Mouse (Mus musculus) heart, embryonic 11.5 days (tissue): ENCODE data around the gene Mgp. TPM values are rescaled to one million over a fixed set of nuclear protein-coding genes. Genes with fewer than 3 reads are reported as not detected.

ENCODE experiments used
- ATAC-seq: fragments of 200-750 bp; cut with Nextera tagmentation; replicated peaks from 2 replicates; pipeline ENCODE4 v1.8.0; 2017; ENCODE audit warnings: moderate library complexity; ENCODE audit not compliant: insufficient number of reproducible peaks, low FRiP score, low TSS enrichment
- H3K27ac ChIP-seq: fragments of 300-500 bp; sonication (generic); 2 replicates; pipeline ENCODE4 v1.5.1; 2014; ENCODE audit warnings: mild to moderate bottlenecking, low read depth, low read length
- H3K27me3 ChIP-seq: fragments of 300-500 bp; sonication (generic); 2 replicates; pipeline ENCODE4 v1.6.1; 2014; ENCODE audit warnings: mild to moderate bottlenecking, low read length, mixed read lengths; ENCODE audit not compliant: control insufficient read depth, insufficient read depth
- H3K36me3 ChIP-seq: fragments of 300-500 bp; sonication (generic); 2 replicates; pipeline ENCODE4 v1.6.1; 2014; ENCODE audit warnings: mild to moderate bottlenecking, low read length, moderate library complexity, mixed read lengths; ENCODE audit not compliant: control insufficient read depth, insufficient read depth
- H3K4me1 ChIP-seq: fragments of 300-500 bp; sonication (generic); 2 replicates; pipeline ENCODE4 v1.6.1; 2014; ENCODE audit warnings: low read length; ENCODE audit not compliant: control insufficient read depth, insufficient read depth
- H3K4me2 ChIP-seq: fragments of 300-500 bp; sonication (generic); 2 replicates; pipeline ENCODE4 v1.6.1; 2014; ENCODE audit warnings: mild to moderate bottlenecking, moderate library complexity
- H3K4me3 ChIP-seq: fragments of 300-500 bp; sonication (generic); 2 replicates; pipeline ENCODE4 v1.5.1; 2014; ENCODE audit warnings: low read depth, low read length
- H3K9ac ChIP-seq: fragments of 300-500 bp; sonication (generic); 2 replicates; pipeline ENCODE4 v1.6.1; 2014; ENCODE audit warnings: mild to moderate bottlenecking, low read depth, low read length, moderate library complexity
- H3K9me3 ChIP-seq: fragments of 300-500 bp; sonication (generic); replicated peaks from 2 replicates; pipeline ENCODE4 v1.6.1; 2016; ENCODE audit warnings: low read length; ENCODE audit not compliant: control insufficient read depth
- WGBS: fragments of 180-500 bp; shearing (Covaris S2); extraction: QIAGEN DNeasy Blood & Tissue Kit; methylation state at CpG from one replicate; pipeline ENCODE4 v1.1.7; 2014; ENCODE audit not compliant: insufficient replicate concordance; 5-methylcytosine and 5-hydroxymethylcytosine counted together
- polyA plus RNA-seq: library from polyadenylated mRNA; unstranded; fragments of >200 nt; fragmentation: Nextera tagmentation; extraction: Ambion mirVana; gene quantifications from 2 replicates; pipeline ENCODE4 v1.2.1, GENCODE M21; 2014

The Mgp gene
- polyA plus RNA-seq, 1 experiment from 2014 or later, result 75.1 TPM

DNA sequence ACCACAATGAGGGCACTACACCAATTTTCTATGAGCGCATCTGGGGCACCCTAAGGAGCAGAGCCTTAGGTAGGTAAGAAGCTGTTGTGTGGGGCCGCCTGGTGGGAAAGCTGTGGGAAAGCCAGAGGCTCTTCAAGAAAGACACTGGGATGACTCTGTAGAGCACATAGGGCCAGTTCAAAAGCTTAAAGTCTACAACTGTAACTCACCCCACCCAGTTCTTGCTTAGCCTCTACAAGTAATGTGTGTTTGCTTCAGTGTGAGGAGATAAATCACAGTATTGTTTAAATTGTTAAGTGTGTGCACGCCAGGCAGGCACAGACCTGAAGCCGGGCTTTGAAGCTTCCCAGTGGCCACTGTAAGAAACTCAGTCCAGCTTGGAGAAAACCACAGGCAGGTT is 9.5 kb downstream of the Mgp start:
- Histone ChIP-seq H3K9ac (no peak overlapping the region), H3K9me3 (no peaks in the 10 kb centered on the region), H3K4me3 (no peak overlapping the region), H3K4me2 (no peak overlapping the region), H3K27ac (no peak overlapping the region), H3K27me3 (no peaks in the 10 kb centered on the region), H3K36me3 (no peaks in the 10 kb centered on the region), H3K4me1 (no peaks in the 10 kb centered on the region)
- ATAC-seq, result no peak
- 68% methylated on average over 4 of the region's 4 CpGs for WGBS

- no peaks in the 10 kb centered on the region for H3K9me3 ChIP-seq
- no peak overlapping the region for H3K9ac ChIP-seq
- H3K4me3 ChIP-seq, result no peak overlapping the region
- H3K27ac ChIP-seq, result no peak overlapping the region
- H3K4me2 ChIP-seq, result no peak overlapping the region
- WGBS, result 76% methylated on average over 5 of the region's 5 CpGs
- H3K36me3 ChIP-seq, result no peaks in the 10 kb centered on the region
- no peak for ATAC-seq
- H3K4me1 ChIP-seq, result peaks cover 4% of the 10 kb centered on the region; the same call in 1 of the 2 replicates
- no peaks in the 10 kb centered on the region for H3K27me3 ChIP-seq
Measured at GRCm38 (mm10) chr6:136865360-136865759, 10.3 kb downstream of the Mgp start.

DNA sequence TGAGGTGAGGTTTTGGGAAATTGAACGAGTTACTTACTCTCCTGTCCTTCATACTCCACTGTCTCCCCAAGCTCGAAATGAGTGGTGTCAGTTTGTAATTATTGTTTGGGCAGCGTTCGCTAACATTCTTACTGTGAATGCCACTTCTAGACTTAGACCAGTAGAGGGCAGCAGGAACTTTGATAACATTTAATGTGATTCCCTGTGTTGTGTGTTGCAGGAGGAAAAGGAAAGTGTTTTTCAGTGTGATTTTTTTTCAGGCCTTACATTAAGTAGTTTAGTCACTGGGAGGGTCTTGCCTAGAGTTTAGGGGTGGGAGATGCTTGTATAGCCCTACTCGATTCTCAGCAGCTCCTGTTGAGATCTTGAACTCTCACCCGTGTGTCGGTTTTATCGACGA is 14.6 kb downstream of the Mgp start:
- Histone ChIP-seq H3K4me3 (no peak overlapping the region), H3K9me3 (no peaks in the 10 kb centered on the region), H3K4me1 (peaks cover 35% of the 10 kb centered on the region), H3K27ac (no peak overlapping the region), H3K4me2 (no peak overlapping the region), H3K27me3 (no peaks in the 10 kb centered on the region), H3K36me3 (no peaks in the 10 kb centered on the region), H3K9ac (no peak overlapping the region)
- 43% methylated on average over 9 of the region's 9 CpGs for WGBS
- no peak for ATAC-seq

DNA sequence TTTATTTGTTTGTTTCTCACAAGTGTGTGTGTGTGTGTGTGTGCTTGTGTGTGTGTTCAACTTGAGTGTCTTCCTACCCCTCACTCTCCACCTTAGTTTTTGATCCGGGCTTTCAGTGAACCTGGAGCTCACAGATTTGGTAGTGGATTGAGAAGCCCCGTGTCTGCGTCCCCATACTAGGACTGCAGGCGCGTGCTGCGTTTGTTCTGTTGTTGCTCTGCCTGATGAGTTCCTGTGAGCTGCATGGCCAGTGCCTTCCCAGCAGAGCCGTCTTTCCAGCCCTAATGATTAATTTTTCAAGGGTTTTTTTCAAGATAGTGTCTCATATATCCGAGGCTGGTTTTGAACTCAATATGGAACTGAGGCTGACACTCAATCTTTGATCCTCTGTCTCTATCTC is 17.2 kb downstream of the Mgp start:
- Histone ChIP-seq H3K36me3 (no peaks in the 10 kb centered on the region), H3K4me1 (peaks cover 41% of the 10 kb centered on the region), H3K4me3 (peak overlapping the region; percentile 38; the same call in 1 of the 2 replicates), H3K4me2 (peak overlapping the region; percentile 57), H3K27ac (peak overlapping the region; percentile 97), H3K9ac (no peak overlapping the region), H3K27me3 (no peaks in the 10 kb centered on the region), H3K9me3 (no peaks in the 10 kb centered on the region)
- WGBS, result 38% methylated on average over 8 of the region's 8 CpGs
- ATAC-seq, result no peak

- 6% methylated on average over 11 of the region's 11 CpGs for WGBS
- Histone ChIP-seq H3K27ac (peak overlapping the region; percentile 97), H3K9ac (peak overlapping the region; percentile 75), H3K9me3 (no peaks in the 10 kb centered on the region), H3K4me3 (peak overlapping the region; percentile 38), H3K4me2 (peak overlapping the region; percentile 57), H3K4me1 (peaks cover 42% of the 10 kb centered on the region), H3K36me3 (no peaks in the 10 kb centered on the region), H3K27me3 (no peaks in the 10 kb centered on the region)
- peak; percentile 60 for ATAC-seq
Measured at GRCm38 (mm10) chr6:136857873-136858260, 17.8 kb downstream of the Mgp start.

DNA sequence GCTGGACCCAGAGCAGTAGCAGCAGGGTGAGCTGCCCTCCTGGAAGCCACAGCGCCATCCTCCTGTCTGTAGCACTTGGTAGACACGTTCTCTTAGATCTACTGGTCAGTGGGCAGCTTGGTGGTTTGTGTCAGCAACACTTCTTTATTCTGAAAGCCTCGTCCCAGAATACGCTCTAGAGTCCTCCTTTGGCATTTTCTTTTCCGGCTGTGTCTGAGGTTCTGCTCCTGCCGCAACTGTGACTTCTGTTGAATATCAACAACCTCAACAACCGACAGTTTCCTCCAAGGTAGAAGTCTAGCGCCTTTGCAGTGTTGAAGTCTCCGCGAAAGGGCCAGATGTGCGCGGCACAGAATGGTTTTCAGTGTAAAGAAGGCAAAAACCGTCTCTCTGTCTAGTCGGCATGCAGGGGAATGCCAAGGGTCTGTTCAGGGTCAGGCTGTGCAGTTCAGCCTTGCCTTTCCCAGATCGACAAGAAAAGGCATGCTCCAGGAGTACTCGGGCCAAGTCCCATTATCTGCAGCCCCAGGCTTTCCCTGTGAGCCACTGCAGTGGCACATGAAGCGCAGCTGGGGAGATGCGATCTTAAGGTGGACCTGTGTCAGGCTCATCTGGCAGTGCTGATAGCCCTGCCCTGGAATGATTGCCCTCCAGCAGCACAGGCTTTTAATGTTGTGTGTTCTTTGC is 18.3 kb downstream of the Mgp start, which contains the start of gene Art4:
Gene Art4, minus strand, starts transcription at position 548 of the 687 bp plus-strand sequence.
- Histone ChIP-seq H3K27ac (peak within 1 kb of the TSS; percentile 97), H3K27me3 (no peaks in the 10 kb centered on the region), H3K9ac (peak within 1 kb of the TSS; percentile 75), H3K4me2 (peak within 1 kb of the TSS; percentile 57), H3K4me1 (peaks cover 48% of the 10 kb centered on the region), H3K36me3 (no peaks in the 10 kb centered on the region), H3K4me3 (peak within 1 kb of the TSS; percentile 38), H3K9me3 (no peaks in the 10 kb centered on the region)
- peak; percentile 87 for ATAC-seq
- 18% methylated on average over 18 of the region's 18 CpGs for WGBS

- Histone ChIP-seq H3K4me2 (peak overlapping the region; percentile 57), H3K9ac (peak overlapping the region; percentile 58), H3K36me3 (no peaks in the 10 kb centered on the region), H3K9me3 (no peaks in the 10 kb centered on the region), H3K4me1 (peaks cover 48% of the 10 kb centered on the region), H3K27me3 (no peaks in the 10 kb centered on the region), H3K4me3 (peak overlapping the region; percentile 38), H3K27ac (peak overlapping the region; percentile 77)
- WGBS, result 26% methylated on average over 14 of the region's 14 CpGs
- peak; percentile 16 for ATAC-seq
Measured at GRCm38 (mm10) chr6:136856071-136856636, 19.5 kb downstream of the Mgp start.

DNA sequence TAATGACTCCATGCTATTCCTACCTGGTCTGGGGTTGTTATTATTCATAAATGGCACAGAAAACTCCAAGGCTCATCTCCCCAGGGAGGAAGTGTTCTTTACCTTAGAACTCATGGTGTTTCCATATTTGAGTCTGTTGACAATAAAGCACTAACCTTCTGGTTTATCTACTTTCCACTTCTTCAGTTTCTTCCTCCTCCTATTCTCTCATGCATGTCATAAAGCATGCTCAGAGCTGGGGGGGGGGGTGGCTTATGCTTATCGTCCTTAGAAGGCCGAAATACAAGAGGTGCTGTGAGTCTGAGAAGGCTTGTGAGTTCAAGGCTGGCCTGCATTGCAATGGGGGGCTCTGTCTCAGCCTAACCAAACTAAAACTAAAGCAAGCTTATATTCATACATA is 20.4 kb downstream of the Mgp start:
- Histone ChIP-seq H3K36me3 (no peaks in the 10 kb centered on the region), H3K9me3 (no peaks in the 10 kb centered on the region), H3K4me3 (peak overlapping the region; percentile 38), H3K4me1 (peaks cover 44% of the 10 kb centered on the region), H3K27ac (no peak overlapping the region), H3K4me2 (peak overlapping the region; percentile 57), H3K9ac (no peak overlapping the region; the same call in 1 of the 2 replicates), H3K27me3 (no peaks in the 10 kb centered on the region)
- no peak for ATAC-seq
- 61% methylated on average over 2 of the region's 2 CpGs for WGBS
